Mouse (Mus musculus) layer of hippocampus, postnatal 10 days (tissue): Measurements from ENCODE around the gene Ubash3a. TPM values are rescaled to one million over a fixed set of nuclear protein-coding genes. Genes with fewer than 3 reads are reported as not detected.

Experiments
- DNase-seq, 2 experiments: peaks; one replicate each; pipeline ENCODE4 v3.0.0; 2021; ENCODE audit warnings: low spot score in 2 of 2
- total RNA-seq, 2 experiments: library from RNA; stranded (reverse); gene quantifications; 2 replicates each; pipeline ENCODE4 v1.2.3; 2021

The Ubash3a gene
- total RNA-seq, 2 experiments from 2014 or later = 0.51 to 1.5 TPM

- DNase-seq = no peak
Observed at GRCm38 (mm10) chr17:31277931-31278330, 70.3 kb downstream of the Ubash3a start.

DNA sequence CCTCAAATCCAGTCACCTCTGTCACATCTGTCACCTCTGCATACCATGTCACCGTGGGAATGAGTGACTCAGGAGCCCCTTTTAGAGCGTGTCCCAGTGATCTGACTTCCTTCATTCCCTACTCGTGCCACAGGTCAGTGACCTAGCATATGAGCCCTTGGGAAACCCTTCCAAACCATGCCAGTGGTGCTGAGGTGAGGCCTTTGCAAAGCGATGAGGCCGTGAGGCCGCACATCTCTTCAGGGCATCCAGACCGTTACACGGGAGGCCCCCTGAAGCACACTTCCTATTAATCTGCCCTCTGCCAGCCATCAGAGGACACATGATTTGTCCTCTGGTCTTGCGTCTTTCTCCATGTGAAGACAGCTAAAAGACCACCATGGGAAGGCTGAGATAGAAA, 71.9 kb downstream of the Ubash3a start:
- DNase-seq = no peak

GRCm38 (mm10) chr17:31280269-31280668, 72.6 kb downstream of the Ubash3a start:
- no peak for DNase-seq

GRCm38 (mm10) chr17:31281830-31282686, 74.4 kb downstream of the Ubash3a start:
- DNase-seq = no peak

GRCm38 (mm10) chr17:31282687-31283053, 75.0 kb downstream of the Ubash3a start:
- DNase-seq = no peak

DNA sequence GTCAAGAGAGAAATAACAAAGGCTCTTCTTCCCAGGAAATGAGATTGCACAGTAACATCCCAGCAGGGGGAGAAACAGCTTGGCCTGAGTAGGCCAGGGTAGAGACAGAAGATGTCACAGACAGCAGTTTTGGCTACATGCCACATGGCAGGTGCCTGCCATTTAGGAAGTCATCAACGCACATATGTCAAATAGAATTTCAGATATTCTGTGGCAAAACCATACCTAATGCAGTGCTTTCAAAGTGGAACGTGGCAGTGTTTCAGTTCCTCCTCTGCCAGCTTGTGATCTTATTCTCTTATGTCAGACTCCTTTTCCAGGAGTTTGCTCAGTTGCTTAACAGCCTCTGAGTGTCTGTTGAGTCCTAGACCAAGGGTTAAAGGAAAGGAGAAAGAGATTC, 78.2 kb downstream of the Ubash3a start:
- no peak for DNase-seq

DNA sequence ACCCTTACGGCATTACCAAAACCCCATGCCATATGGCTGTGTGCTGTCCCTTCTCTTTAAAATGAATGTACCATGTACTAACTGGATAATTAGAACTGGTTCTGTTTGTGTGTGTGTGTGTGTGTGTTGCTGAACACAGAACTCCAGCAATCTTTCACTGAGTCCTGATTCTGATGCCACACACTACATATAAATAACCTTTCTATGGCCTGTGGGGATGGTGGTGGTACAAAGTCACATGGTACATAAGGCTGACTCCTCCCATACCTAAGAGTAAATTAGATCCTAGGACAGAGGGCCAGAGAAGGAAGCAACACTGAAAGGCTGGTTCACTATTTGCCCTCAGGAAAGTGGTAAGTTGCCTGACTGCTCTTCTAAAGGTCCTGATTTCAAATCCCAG, 78.8 kb downstream of the Ubash3a start, which contains the start of gene Slc37a1:
Gene Slc37a1 (plus strand): TSS at position 301 of the 400 bp plus-strand sequence.
- no peak for DNase-seq

DNA sequence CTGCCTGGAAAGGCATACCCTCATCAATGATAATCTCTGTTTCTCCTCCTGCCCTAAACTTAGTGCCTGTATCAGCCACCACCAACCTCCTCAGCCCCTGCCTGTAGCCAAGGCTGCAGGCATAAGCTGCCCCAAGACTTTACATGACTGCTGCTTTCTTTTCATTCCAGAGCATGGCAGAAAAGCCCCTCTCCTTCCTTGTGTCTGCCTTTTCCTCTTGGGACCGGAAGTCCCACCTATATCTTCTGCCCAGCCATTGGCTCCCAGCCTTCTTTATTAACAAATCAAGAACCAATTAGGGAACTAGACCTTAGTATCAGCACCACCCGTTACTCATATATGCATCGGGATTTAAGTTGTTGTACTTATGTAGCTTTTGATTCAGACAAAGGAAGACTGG, 79.5 kb downstream of the Ubash3a start:
- DNase-seq = no peak

- no peak for DNase-seq
Observed at GRCm38 (mm10) chr17:31288999-31289726, 81.5 kb downstream of the Ubash3a start.

DNA sequence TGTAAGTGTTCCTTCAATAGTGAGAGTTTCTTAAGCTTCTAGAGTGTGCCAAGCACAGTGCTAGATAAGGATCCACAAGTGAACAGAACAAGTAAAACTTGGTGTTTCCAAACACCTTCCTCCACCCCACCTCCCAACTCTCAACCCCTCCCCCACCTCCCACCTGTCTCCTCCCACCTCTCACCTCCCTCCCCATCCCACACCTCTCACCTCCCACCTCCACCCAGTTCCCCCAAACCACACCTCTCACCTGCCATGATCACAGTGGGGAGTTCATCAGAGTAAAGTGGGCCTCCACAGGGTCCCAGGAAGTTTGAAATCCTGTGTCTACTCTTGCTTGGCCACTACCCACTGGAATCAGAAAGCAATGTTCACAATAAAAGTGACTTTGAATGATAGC, 82.6 kb downstream of the Ubash3a start:
- no peak for DNase-seq

DNA sequence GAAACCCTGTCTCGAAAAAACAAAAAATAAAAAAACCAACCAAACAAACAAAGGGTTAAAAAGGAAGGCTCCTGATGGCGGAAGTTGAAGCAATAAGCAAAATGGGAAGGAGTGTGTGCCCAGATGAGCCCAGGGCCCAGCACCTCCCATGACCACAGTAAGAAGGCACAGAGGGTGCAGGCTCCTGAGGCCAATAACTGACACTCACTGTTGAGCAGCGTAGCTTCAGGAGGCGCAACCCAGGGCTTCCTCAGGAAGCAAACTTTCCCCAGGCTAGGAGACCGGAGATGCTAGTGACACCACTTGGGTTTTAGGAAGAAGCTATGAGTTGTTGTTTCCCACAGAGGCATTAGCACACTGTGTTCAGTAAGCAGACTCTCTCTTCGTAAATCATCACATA, 83.2 kb downstream of the Ubash3a start:
- DNase-seq = no peak

DNA sequence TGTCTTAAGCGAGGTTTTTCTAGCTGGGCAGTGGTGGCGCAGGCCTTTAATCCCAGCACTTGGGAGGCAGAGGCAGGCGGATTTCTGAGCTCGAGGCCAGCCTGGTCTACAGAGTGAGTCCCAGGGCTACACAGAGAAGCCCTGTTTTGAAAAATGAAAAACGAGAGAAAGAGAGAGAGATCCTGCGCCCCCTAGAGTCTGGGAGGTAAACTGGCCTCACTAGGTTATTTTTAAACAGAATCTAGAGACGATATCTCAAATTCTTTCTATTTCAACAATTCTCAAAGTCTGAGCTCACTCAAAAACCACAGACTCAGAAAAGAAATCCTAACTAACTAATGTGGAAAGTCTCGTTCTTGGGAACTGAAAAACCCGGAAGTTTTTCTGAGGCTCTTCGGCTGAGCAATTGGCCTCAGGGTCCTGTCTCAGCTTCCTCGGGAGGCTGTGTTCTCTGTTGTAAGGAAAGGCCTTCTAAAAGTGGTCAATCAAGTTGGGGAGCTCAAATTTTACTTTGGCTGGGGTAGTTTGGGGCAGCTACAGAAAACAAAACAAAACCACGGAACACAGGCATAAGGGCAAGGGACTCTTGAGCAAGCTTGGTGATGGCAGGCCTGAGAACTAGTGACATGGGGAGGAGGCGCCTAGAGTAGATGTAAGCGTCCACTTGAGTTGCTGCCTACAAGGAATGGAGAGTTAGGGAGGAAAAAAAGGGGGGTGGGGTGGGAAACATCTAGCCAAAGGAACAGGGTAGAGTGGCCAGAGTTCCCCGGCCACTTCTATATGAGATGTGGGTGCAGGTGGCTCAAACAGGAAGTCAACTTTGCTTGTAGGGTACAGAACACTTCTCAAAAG, 86.9 kb downstream of the Ubash3a start:
- DNase-seq = no peak

DNA sequence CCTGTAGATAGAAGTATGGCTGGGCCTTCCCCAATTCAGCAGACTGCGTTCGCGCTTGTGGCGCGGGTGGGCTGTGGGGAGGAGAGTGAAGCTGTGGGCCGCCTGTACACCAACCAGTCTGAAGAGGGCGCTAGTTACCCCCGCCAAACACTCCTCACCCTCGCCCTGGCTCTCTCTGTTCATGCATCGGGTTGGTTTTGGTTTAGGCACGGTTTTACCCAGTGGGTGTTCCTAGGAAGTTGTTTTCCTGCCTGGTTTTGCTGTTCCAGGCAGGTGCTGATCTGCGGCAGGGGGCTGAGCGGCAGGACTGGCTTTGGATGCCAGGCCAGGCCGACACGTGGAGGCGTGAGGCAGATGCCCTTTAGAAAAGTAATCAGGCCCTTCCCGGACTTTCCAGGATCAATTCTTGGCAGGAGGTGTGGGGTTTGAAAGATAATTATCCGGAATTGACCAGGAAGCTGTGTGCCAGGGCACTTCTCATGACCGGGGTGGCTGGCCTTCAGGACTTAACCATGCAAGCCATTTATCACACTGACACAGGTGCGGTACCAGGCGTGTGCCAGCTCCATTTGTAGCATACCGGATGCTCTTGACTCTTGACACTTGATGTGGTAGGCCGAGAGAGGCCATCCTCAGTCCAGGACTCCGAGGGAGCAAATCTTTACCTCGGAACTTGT, 87.7 kb downstream of the Ubash3a start:
- peak; percentile 63 to 66 for DNase-seq

DNA sequence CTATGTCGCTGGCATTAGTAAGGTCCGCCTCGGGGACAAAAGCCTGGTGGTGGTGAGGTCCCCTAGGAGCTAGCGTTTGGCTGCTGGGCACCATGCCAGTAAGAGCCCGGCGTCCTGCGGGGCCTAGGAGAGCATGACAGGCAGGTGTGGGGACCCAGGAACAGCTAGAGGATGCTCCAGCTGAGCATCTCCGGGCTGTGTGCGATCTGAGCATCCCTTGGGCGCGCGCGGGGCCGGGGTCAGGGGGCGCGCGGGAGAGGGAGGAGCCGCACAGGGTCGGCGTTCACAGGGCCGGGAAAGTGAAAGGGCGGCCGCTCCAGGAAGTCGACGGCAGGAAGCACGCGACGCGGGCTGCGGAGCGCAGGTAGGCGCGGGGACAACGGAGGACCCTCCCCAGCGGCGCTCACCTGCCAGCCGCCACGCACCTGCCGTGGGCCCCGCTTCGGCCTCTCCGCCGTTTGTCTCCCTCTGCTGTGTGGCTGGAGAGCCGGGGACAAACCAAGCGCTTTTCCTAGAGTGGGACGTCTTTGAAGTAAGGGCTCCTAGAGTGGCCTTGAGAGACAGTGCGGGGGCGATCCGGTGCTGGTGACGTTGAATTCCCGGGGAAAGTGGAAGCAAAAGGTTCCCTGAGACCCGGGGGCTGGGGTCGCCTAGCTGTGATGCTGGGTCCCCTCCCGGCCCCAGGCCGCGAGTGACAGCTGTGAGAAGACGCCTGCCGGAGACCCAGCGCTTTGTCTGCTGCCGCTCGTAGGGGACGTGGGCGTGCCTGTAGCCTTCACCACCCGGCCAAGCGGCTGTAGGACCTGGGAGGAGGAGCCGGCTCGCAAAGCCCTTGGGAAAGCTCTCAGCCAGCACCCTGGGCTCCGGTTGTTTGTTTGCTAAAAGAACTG, 88.5 kb downstream of the Ubash3a start:
- DNase-seq = peak; percentile 77 to 79

Other genes with a start within 250 kb of the Ubash3a start
- gene Abcg1, start 150.2 kb upstream of the Ubash3a start, total RNA-seq = 10 to 100 TPM; 28.1 to 30.5 TPM
- not detected for gene Tff3, start 78.2 kb upstream of the Ubash3a start, total RNA-seq
- gene Tff2, start 63.6 kb upstream of the Ubash3a start, total RNA-seq = not detected
- gene Tff1, start 42.6 kb upstream of the Ubash3a start, total RNA-seq = not detected
- gene Tmprss3, start 8.9 kb upstream of the Ubash3a start, total RNA-seq = not detected
- gene Rsph1, start 69.5 kb downstream of the Ubash3a start, total RNA-seq = 10 to 100 TPM; 14.5 to 15.7 TPM
- 1 to 10 TPM; 6.4 to 6.6 TPM for gene Slc37a1, start 78.9 kb downstream of the Ubash3a start, total RNA-seq
- 10 to 100 TPM; 34.0 to 38.9 TPM for gene Pde9a, start 178.3 kb downstream of the Ubash3a start, total RNA-seq